Mouse (Mus musculus) brain, embryonic 14.5 days (tissue): ENCODE results near the gene Hoxd9.

Experiments used
- CTCF ChIP-seq: fragments of 200-500 bp; IDR thresholded peaks from 2 replicates; pipeline ENCODE4 v1.5.1; 2012; ENCODE audit warnings: inconsistent platforms, mild to moderate bottlenecking, moderate library complexity, borderline replicate concordance; ENCODE audit not compliant: insufficient read depth, insufficient read length; ENCODE audit errors: extremely low read depth
- POLR2A ChIP-seq: fragments of 200-500 bp; IDR thresholded peaks from 2 replicates; pipeline ENCODE4 v1.6.1; 2012; ENCODE audit warnings: mild to moderate bottlenecking, inconsistent platforms, borderline replicate concordance; ENCODE audit not compliant: poor library complexity, insufficient read depth, insufficient read length, severe bottlenecking; ENCODE audit errors: extremely low read depth

GRCm38 (mm10) chr2:74654743-74655419 lies 42.6 kb upstream of the Hoxd9 start:
- TF ChIP-seq CTCF = no peak
- no peak for TF ChIP-seq POLR2A
